Mouse (Mus musculus): ENCODE data around the gene Akap12. TPM values are rescaled to one million over a fixed set of nuclear protein-coding genes. Genes with fewer than 3 reads are reported as not detected.

Gene Akap12
- polyA plus RNA-seq, 1 experiment from 2014 or later, result 31.9 TPM

GRCm38 (mm10) chr10:4290145-4290544 is 24.0 kb downstream of the Akap12 start:
- ATAC-seq (ENCODE audit: low FRiP score, low TSS enrichment) (no peak), DNase-seq (no peak)
- Histone ChIP-seq H3K9ac (replicated peaks; ENCODE audit: low read length) (no peak overlapping the region), H3K4me1 (ENCODE audit: control insufficient read depth, insufficient read depth, low read length) (no peaks in the 10 kb centered on the region), H3K4me3 (replicated peaks; ENCODE audit: low read depth, low read length) (no peak overlapping the region), H3K27ac (replicated peaks; ENCODE audit: low read depth, low read length) (no peak overlapping the region), H3K9me3 (ENCODE audit: control insufficient read depth, low read length) (no peaks in the 10 kb centered on the region), H3K4me2 (ENCODE audit: low read length) (no peak overlapping the region), H3K36me3 (ENCODE audit: control insufficient read depth, insufficient read depth, low read length) (no peaks in the 10 kb centered on the region), H3K27me3 (ENCODE audit: control insufficient read depth, insufficient read depth, low read length) (no peaks in the 10 kb centered on the region)
- WGBS, result 55% methylated on average over 3 of the region's 3 CpGs

- Histone ChIP-seq H3K36me3 (ENCODE audit: control insufficient read depth, insufficient read depth, low read length) (no peaks in the 10 kb centered on the region), H3K4me3 (replicated peaks; ENCODE audit: low read depth, low read length) (no peak overlapping the region), H3K9ac (replicated peaks; ENCODE audit: low read length) (no peak overlapping the region), H3K27me3 (ENCODE audit: control insufficient read depth, insufficient read depth, low read length) (no peaks in the 10 kb centered on the region), H3K4me1 (ENCODE audit: control insufficient read depth, insufficient read depth, low read length) (no peaks in the 10 kb centered on the region), H3K4me2 (ENCODE audit: low read length) (no peak overlapping the region), H3K27ac (replicated peaks; ENCODE audit: low read depth, low read length) (no peak overlapping the region), H3K9me3 (ENCODE audit: control insufficient read depth, low read length) (no peaks in the 10 kb centered on the region)
- ATAC-seq (ENCODE audit: low FRiP score, low TSS enrichment) (no peak), DNase-seq (no peak)
- 93% methylated on average over 6 of the region's 6 CpGs for WGBS
Observed at GRCm38 (mm10) chr10:4290561-4290960, 24.4 kb downstream of the Akap12 start.

- Histone ChIP-seq H3K27me3 (ENCODE audit: control insufficient read depth, insufficient read depth, low read length) (no peaks in the 10 kb centered on the region), H3K4me2 (ENCODE audit: low read length) (no peak overlapping the region), H3K4me3 (replicated peaks; ENCODE audit: low read depth, low read length) (no peak overlapping the region), H3K9me3 (ENCODE audit: control insufficient read depth, low read length) (no peaks in the 10 kb centered on the region), H3K9ac (replicated peaks; ENCODE audit: low read length) (no peak overlapping the region), H3K36me3 (ENCODE audit: control insufficient read depth, insufficient read depth, low read length) (no peaks in the 10 kb centered on the region), H3K4me1 (ENCODE audit: control insufficient read depth, insufficient read depth, low read length) (no peaks in the 10 kb centered on the region), H3K27ac (replicated peaks; ENCODE audit: low read depth, low read length) (no peak overlapping the region)
- 89% methylated on average over 4 of the region's 4 CpGs for WGBS
- ATAC-seq (ENCODE audit: low FRiP score, low TSS enrichment) (no peak), DNase-seq (no peak)
Observed at GRCm38 (mm10) chr10:4293418-4293817, 27.2 kb downstream of the Akap12 start.

- no peak overlapping the region for H3K9ac ChIP-seq (replicated peaks; ENCODE audit: low read length)
- H3K9me3 ChIP-seq (ENCODE audit: control insufficient read depth, low read length), result no peaks in the 10 kb centered on the region
- DNase-seq, result no peak
- no peaks in the 10 kb centered on the region for H3K27me3 ChIP-seq (ENCODE audit: control insufficient read depth, insufficient read depth, low read length)
- no peak overlapping the region for H3K4me2 ChIP-seq (ENCODE audit: low read length)
- H3K4me1 ChIP-seq (ENCODE audit: control insufficient read depth, insufficient read depth, low read length), result no peaks in the 10 kb centered on the region
- 78% methylated on average over 5 of the region's 5 CpGs for WGBS
- no peak overlapping the region for H3K4me3 ChIP-seq (replicated peaks; ENCODE audit: low read depth, low read length)
- no peak for ATAC-seq (ENCODE audit: low FRiP score, low TSS enrichment)
- no peak overlapping the region for H3K27ac ChIP-seq (replicated peaks; ENCODE audit: low read depth, low read length)
- no peaks in the 10 kb centered on the region for H3K36me3 ChIP-seq (ENCODE audit: control insufficient read depth, insufficient read depth, low read length)
Observed at GRCm38 (mm10) chr10:4303558-4303957, 37.4 kb downstream of the Akap12 start.

- WGBS, result 87% methylated on average over 8 of the region's 8 CpGs
- Histone ChIP-seq H3K4me1 (ENCODE audit: control insufficient read depth, insufficient read depth, low read length) (no peaks in the 10 kb centered on the region), H3K9me3 (ENCODE audit: control insufficient read depth, low read length) (no peaks in the 10 kb centered on the region), H3K9ac (replicated peaks; ENCODE audit: low read length) (no peak overlapping the region), H3K27ac (replicated peaks; ENCODE audit: low read depth, low read length) (no peak overlapping the region), H3K4me2 (ENCODE audit: low read length) (no peak overlapping the region), H3K27me3 (ENCODE audit: control insufficient read depth, insufficient read depth, low read length) (no peaks in the 10 kb centered on the region), H3K4me3 (replicated peaks; ENCODE audit: low read depth, low read length) (no peak overlapping the region), H3K36me3 (ENCODE audit: control insufficient read depth, insufficient read depth, low read length) (no peaks in the 10 kb centered on the region)
- no peak for ATAC-seq (ENCODE audit: low FRiP score, low TSS enrichment)
- DNase-seq, result no peak
Observed at GRCm38 (mm10) chr10:4323885-4324284, 57.7 kb downstream of the Akap12 start.

- ATAC-seq (ENCODE audit: low FRiP score, low TSS enrichment), result no peak
- H3K4me2 ChIP-seq (ENCODE audit: low read length), result no peak overlapping the region
- H3K27ac ChIP-seq (replicated peaks; ENCODE audit: low read depth, low read length), result no peak overlapping the region
- H3K4me1 ChIP-seq (ENCODE audit: control insufficient read depth, insufficient read depth, low read length), result no peaks in the 10 kb centered on the region
- 56% methylated on average over 5 of the region's 5 CpGs for WGBS
- DNase-seq, result peak; percentile 51
- H3K9me3 ChIP-seq (ENCODE audit: control insufficient read depth, low read length), result no peaks in the 10 kb centered on the region
- H3K36me3 ChIP-seq (ENCODE audit: control insufficient read depth, insufficient read depth, low read length), result no peaks in the 10 kb centered on the region
- H3K9ac ChIP-seq (replicated peaks; ENCODE audit: low read length), result no peak overlapping the region
- no peaks in the 10 kb centered on the region for H3K27me3 ChIP-seq (ENCODE audit: control insufficient read depth, insufficient read depth, low read length)
- H3K4me3 ChIP-seq (replicated peaks; ENCODE audit: low read depth, low read length), result no peak overlapping the region
Observed at GRCm38 (mm10) chr10:4325562-4325961, 59.4 kb downstream of the Akap12 start.

GRCm38 (mm10) chr10:4327716-4328115 is 61.5 kb downstream of the Akap12 start:
- Histone ChIP-seq H3K4me3 (replicated peaks; ENCODE audit: low read depth, low read length) (no peak overlapping the region), H3K4me2 (ENCODE audit: low read length) (no peak overlapping the region), H3K27me3 (ENCODE audit: control insufficient read depth, insufficient read depth, low read length) (no peaks in the 10 kb centered on the region), H3K4me1 (ENCODE audit: control insufficient read depth, insufficient read depth, low read length) (no peaks in the 10 kb centered on the region), H3K27ac (replicated peaks; ENCODE audit: low read depth, low read length) (no peak overlapping the region), H3K36me3 (ENCODE audit: control insufficient read depth, insufficient read depth, low read length) (no peaks in the 10 kb centered on the region), H3K9ac (replicated peaks; ENCODE audit: low read length) (no peak overlapping the region), H3K9me3 (ENCODE audit: control insufficient read depth, low read length) (no peaks in the 10 kb centered on the region)
- no peak for DNase-seq
- ATAC-seq (ENCODE audit: low FRiP score, low TSS enrichment), result no peak
- WGBS, result 33% methylated on average over 1 of the region's 1 CpGs

- no peak overlapping the region for H3K9ac ChIP-seq (replicated peaks; ENCODE audit: low read length)
- WGBS, result 56% methylated on average over 7 of the region's 7 CpGs
- no peak overlapping the region for H3K4me2 ChIP-seq (ENCODE audit: low read length)
- H3K4me1 ChIP-seq (ENCODE audit: control insufficient read depth, insufficient read depth, low read length), result peaks cover 8% of the 10 kb centered on the region
- H3K9me3 ChIP-seq (ENCODE audit: control insufficient read depth, low read length), result no peaks in the 10 kb centered on the region
- no peak for DNase-seq
- H3K27ac ChIP-seq (replicated peaks; ENCODE audit: low read depth, low read length), result no peak overlapping the region
- no peaks in the 10 kb centered on the region for H3K36me3 ChIP-seq (ENCODE audit: control insufficient read depth, insufficient read depth, low read length)
- H3K4me3 ChIP-seq (replicated peaks; ENCODE audit: low read depth, low read length), result no peak overlapping the region
- ATAC-seq (ENCODE audit: low FRiP score, low TSS enrichment), result peak; percentile 36; the same call in 1 of the 2 replicates
- H3K27me3 ChIP-seq (ENCODE audit: control insufficient read depth, insufficient read depth, low read length), result no peaks in the 10 kb centered on the region
Observed at GRCm38 (mm10) chr10:4332228-4332979, 66.2 kb downstream of the Akap12 start.

GRCm38 (mm10) chr10:4333319-4333718 is 67.1 kb downstream of the Akap12 start:
- 7% methylated on average over 8 of the region's 8 CpGs for WGBS
- peak; percentile 82 for DNase-seq
- H3K4me1 ChIP-seq (ENCODE audit: control insufficient read depth, insufficient read depth, low read length), result peaks cover 8% of the 10 kb centered on the region
- no peaks in the 10 kb centered on the region for H3K27me3 ChIP-seq (ENCODE audit: control insufficient read depth, insufficient read depth, low read length)
- H3K4me2 ChIP-seq (ENCODE audit: low read length), result peak overlapping the region; percentile 61
- H3K4me3 ChIP-seq (replicated peaks; ENCODE audit: low read depth, low read length), result no peak overlapping the region
- no peaks in the 10 kb centered on the region for H3K9me3 ChIP-seq (ENCODE audit: control insufficient read depth, low read length)
- H3K36me3 ChIP-seq (ENCODE audit: control insufficient read depth, insufficient read depth, low read length), result no peaks in the 10 kb centered on the region
- no peak overlapping the region for H3K27ac ChIP-seq (replicated peaks; ENCODE audit: low read depth, low read length)
- ATAC-seq (ENCODE audit: low FRiP score, low TSS enrichment), result peak; percentile 19; the same call in 1 of the 2 replicates
- no peak overlapping the region for H3K9ac ChIP-seq (replicated peaks; ENCODE audit: low read length)

Data from midbrain, embryonic 14.5 days (tissue).